Mouse (Mus musculus) layer of hippocampus, postnatal 25 days (tissue): ENCODE measurements around the gene Efnb3. TPM values are rescaled to one million over a fixed set of nuclear protein-coding genes. Genes with fewer than 3 reads are reported as not detected.

Experiments used
- DNase-seq, 2 experiments: peaks; one replicate each; pipeline ENCODE4 v3.0.0; 2022; ENCODE audit warnings: mixed read lengths in 2 of 2, low spot score in 1 of 2; ENCODE audit errors: extremely low spot score in 1 of 2
- total RNA-seq, 2 experiments: library from RNA; stranded (reverse); gene quantifications; 2 replicates each; pipeline ENCODE4 v1.2.3; 2021

The Efnb3 gene
- total RNA-seq = 100 to 1,000 TPM; 134 to 139 TPM

- DNase-seq = peak in 1 of 2 experiments; percentile 39
These were observed at the start of gene Efnb3 for GRCm38 (mm10) chr11:69559851-69560765. TSS of gene Efnb3 (minus strand) at chr11:69560205.

- no peak for DNase-seq
These were observed 49.4 kb upstream of the Efnb3 start for GRCm38 (mm10) chr11:69609416-69609815.

- DNase-seq = no peak
These were observed 48.5 kb upstream of the Efnb3 start for GRCm38 (mm10) chr11:69608525-69608924.

- DNase-seq = no peak
These were observed 46.8 kb upstream of the Efnb3 start for GRCm38 (mm10) chr11:69606832-69607231.

GRCm38 (mm10) chr11:69606491-69606795, 46.4 kb upstream of the Efnb3 start:
- no peak for DNase-seq

GRCm38 (mm10) chr11:69605726-69606490, 45.9 kb upstream of the Efnb3 start, which contains the start of gene Atp1b2:
TSS of gene Atp1b2 (minus strand) at chr11:69605942.
- DNase-seq = peak; percentile 78 to 81

- DNase-seq = peak in 1 of 2 experiments; percentile 31
These were observed 45.0 kb upstream of the Efnb3 start for GRCm38 (mm10) chr11:69604795-69605664.

- DNase-seq = no peak
These were observed 44.3 kb upstream of the Efnb3 start for GRCm38 (mm10) chr11:69604347-69604746.

GRCm38 (mm10) chr11:69603516-69603915, 43.5 kb upstream of the Efnb3 start:
- no peak for DNase-seq

- DNase-seq = no peak
These were observed 41.8 kb upstream of the Efnb3 start for GRCm38 (mm10) chr11:69601768-69602167.

- DNase-seq = peak; percentile 37 to 68
These were observed 40.1 kb upstream of the Efnb3 start for GRCm38 (mm10) chr11:69600098-69600497.

- no peak for DNase-seq
These were observed 39.4 kb upstream of the Efnb3 start for GRCm38 (mm10) chr11:69599436-69599835.

GRCm38 (mm10) chr11:69594853-69595252, 34.8 kb upstream of the Efnb3 start:
- DNase-seq = no peak

- no peak for DNase-seq
These were observed 32.8 kb upstream of the Efnb3 start for GRCm38 (mm10) chr11:69592799-69593198.

- peak; percentile 44 to 65 for DNase-seq
These were observed 32.1 kb upstream of the Efnb3 start for GRCm38 (mm10) chr11:69591899-69592637.

- no peak for DNase-seq
These were observed 31.4 kb upstream of the Efnb3 start for GRCm38 (mm10) chr11:69591424-69591823.

- no peak for DNase-seq
These were observed 30.6 kb upstream of the Efnb3 start for GRCm38 (mm10) chr11:69590622-69591021.

- DNase-seq = no peak
These were observed 29.3 kb upstream of the Efnb3 start for GRCm38 (mm10) chr11:69589207-69589834.

GRCm38 (mm10) chr11:69585718-69586325, 25.8 kb upstream of the Efnb3 start:
- DNase-seq = no peak
